Comparison of ENCODE assay signal across 8 mouse cellular contexts in the genomic region with DNA sequence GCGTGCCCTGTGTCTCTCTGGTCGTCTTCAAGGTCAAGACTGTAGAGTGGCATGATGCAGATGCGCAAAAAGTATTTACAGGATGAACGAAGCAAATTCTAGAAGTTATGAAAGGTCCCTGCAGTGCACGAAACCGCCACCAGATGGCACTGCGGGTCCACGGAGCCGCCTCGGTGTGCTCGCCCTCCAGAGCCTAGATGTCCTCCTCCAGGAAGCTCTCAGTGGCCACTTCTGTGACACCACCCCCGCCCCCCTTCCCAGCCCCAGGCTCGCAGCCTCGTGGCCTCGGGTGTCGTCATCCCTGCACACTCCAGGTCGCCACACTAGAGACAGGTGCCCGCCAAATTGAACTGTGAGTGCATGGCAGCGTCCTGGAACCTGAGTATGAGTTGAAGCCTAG. TPM values are rescaled to one million over a fixed set of nuclear protein-coding genes. Genes with fewer than 3 reads are reported as not detected.
A peak's percentile ranks its signal among the peaks of the same experiment; 100 is the strongest.
DNase-seq lines count a peak whose midpoint lies in the region; ATAC-seq and TF ChIP-seq lines count a peak whose summit lies in the region.

No protein-coding gene starts in this region.

- H3K4me1 ChIP-seq in heart, embryonic 13.5 days, result peaks cover 27% of the 10 kb centered on the region
- H3K4me1 ChIP-seq in kidney, embryonic 16.5 days (ENCODE audit: insufficient read depth, low read length), result peaks cover 9% of the 10 kb centered on the region
- H3K4me1 ChIP-seq in liver, embryonic 14.5 days (replicated peaks; ENCODE audit: control insufficient read depth in 2 of 2, insufficient read depth in 2 of 2, low read length in 1 of 2), result peaks cover 0 to 2% of the 10 kb centered on the region in 2 experiments; a peak in 1 of 4 replicates
- peaks cover 4% of the 10 kb centered on the region for H3K4me1 ChIP-seq in testis, adult 2 months (ENCODE audit: control insufficient read depth, insufficient read depth, low read length)

- no peak overlapping the region for H3K27ac ChIP-seq in heart, embryonic 13.5 days (replicated peaks)
- H3K27ac ChIP-seq in kidney, embryonic 16.5 days (ENCODE audit: low read length), result no peak overlapping the region
- H3K27ac ChIP-seq in liver, embryonic 14.5 days, result no peak overlapping the region
- no peak overlapping the region for H3K27ac ChIP-seq in testis, adult 2 months (ENCODE audit: control insufficient read depth, insufficient read depth, low read depth, low read length)

- no peak overlapping the region for H3K4me3 ChIP-seq in C2C12 (ENCODE audit: insufficient read depth, poor library complexity, severe bottlenecking)
- H3K4me3 ChIP-seq in heart, embryonic 13.5 days, result 0 out of 2 replicates have a peak overlapping the region, but pooled peaks have one; percentile 19
- H3K4me3 ChIP-seq in kidney, embryonic 16.5 days (ENCODE audit: low read length), result no peak overlapping the region
- no peak overlapping the region for H3K4me3 ChIP-seq in liver, embryonic 14.5 days (ENCODE audit: insufficient read depth in 1 of 2, low read depth in 2 of 2, low read length in 2 of 2)
- peak overlapping the region; percentile 4 for H3K4me3 ChIP-seq in testis, adult 2 months (ENCODE audit: control insufficient read depth, low read depth, low read length)

- peak overlapping the region; percentile 4 for H3ac ChIP-seq in C2C12 (ENCODE audit: control insufficient read depth, insufficient read length, low read depth)

- TF ChIP-seq EP300 in liver, embryonic 14.5 days (IDR thresholded peaks at IDR 0.05; ENCODE audit: low read depth), result no peak

- H3K9me3 ChIP-seq in heart, embryonic 13.5 days, result peaks cover 6% of the 10 kb centered on the region
- H3K9me3 ChIP-seq in kidney, embryonic 16.5 days (ENCODE audit: low read length), result peaks cover 7% of the 10 kb centered on the region
- peaks cover 2% of the 10 kb centered on the region for H3K9me3 ChIP-seq in liver, embryonic 14.5 days (ENCODE audit: control insufficient read depth, low read length)

- H3K36me3 ChIP-seq in C2C12 (ENCODE audit: control insufficient read depth, insufficient read depth), result no peaks in the 10 kb centered on the region
- H3K36me3 ChIP-seq in heart, embryonic 13.5 days, result no peaks in the 10 kb centered on the region
- no peaks in the 10 kb centered on the region for H3K36me3 ChIP-seq in kidney, embryonic 16.5 days (ENCODE audit: insufficient read depth, low read length)
- no peaks in the 10 kb centered on the region for H3K36me3 ChIP-seq in liver, embryonic 14.5 days (replicated peaks; ENCODE audit: control insufficient read depth, insufficient read depth, low read depth)
- H3K36me3 ChIP-seq in testis, adult 2 months (ENCODE audit: control insufficient read depth, insufficient read depth, low read length), result no peaks in the 10 kb centered on the region

- ATAC-seq in erythroblast, adult 5-6 weeks (replicated peaks; ENCODE audit: low FRiP score, poor library complexity, severe bottlenecking), result peak; percentile 78
- ATAC-seq in heart, embryonic 13.5 days (ENCODE audit: extremely low read depth, insufficient number of reproducible peaks, low FRiP score, low TSS enrichment), result no peak; the same call in 1 of the 2 replicates
- ATAC-seq in kidney, embryonic 16.5 days (ENCODE audit: low FRiP score, low TSS enrichment), result peak; percentile 46; the same call in 1 of the 2 replicates
- peak; percentile 42; the same call in 1 of the 2 replicates for ATAC-seq in liver, embryonic 14.5 days (ENCODE audit: insufficient read depth)

- 0 out of 2 replicates have a peak overlapping the region, but pooled peaks have one; percentile 61 for H3K9ac ChIP-seq in heart, embryonic 13.5 days
- 0 out of 2 replicates have a peak overlapping the region, but pooled peaks have one; percentile 42 for H3K9ac ChIP-seq in kidney, embryonic 16.5 days (replicated peaks; ENCODE audit: low read length)
- H3K9ac ChIP-seq in liver, embryonic 14.5 days (replicated peaks), result no peak overlapping the region

- TF ChIP-seq POLR2A in testis, adult 2 months (IDR thresholded peaks at IDR 0.05; ENCODE audit: control insufficient read depth, low read depth, low read length), result no peak

- H3K79me3 ChIP-seq in C2C12 (ENCODE audit: low read depth), result no peaks in the 10 kb centered on the region

- peak; percentile 72 for DNase-seq in brain, adult 2 months (ENCODE audit: low read depth, low spot score)
- DNase-seq in liver, embryonic 14.5 days (ENCODE audit: low read depth in 3 of 3, low spot score in 3 of 3), result peak; percentile 37 to 60 (median 42)
- peak; percentile 91 for DNase-seq in neural tube, embryonic 10.5 days (ENCODE audit: extremely low spot score, low spot score)

- H3K4me2 ChIP-seq in heart, embryonic 13.5 days, result peak overlapping the region; percentile 52
- H3K4me2 ChIP-seq in kidney, embryonic 16.5 days (replicated peaks; ENCODE audit: low read depth, low read length), result peak overlapping the region; percentile 47
- H3K4me2 ChIP-seq in liver, embryonic 14.5 days (ENCODE audit: low read depth), result peak overlapping the region; percentile 47

- H3K79me2 ChIP-seq in C2C12 (ENCODE audit: control insufficient read depth, insufficient read depth), result no peaks in the 10 kb centered on the region

- 2% methylated on average over 19 of the region's 19 CpGs for WGBS in heart, embryonic 13.5 days
- 2% methylated on average over 19 of the region's 19 CpGs for WGBS in kidney, embryonic 16.5 days
- WGBS in liver, embryonic 14.5 days (ENCODE audit: insufficient replicate concordance), result 2% methylated on average over 19 of the region's 19 CpGs

- peaks cover 8% of the 10 kb centered on the region for H3K27me3 ChIP-seq in C2C12 (ENCODE audit: control insufficient read depth, insufficient read depth, insufficient read length)
- H3K27me3 ChIP-seq in heart, embryonic 13.5 days (replicated peaks), result peaks cover 54% of the 10 kb centered on the region
- H3K27me3 ChIP-seq in kidney, embryonic 16.5 days (ENCODE audit: insufficient read depth, low read length), result peaks cover 30% of the 10 kb centered on the region
- H3K27me3 ChIP-seq in liver, embryonic 14.5 days (ENCODE audit: control insufficient read depth, insufficient read depth, low read length), result peaks cover 30% of the 10 kb centered on the region
- no peaks in the 10 kb centered on the region for H3K27me3 ChIP-seq in testis, adult 2 months (ENCODE audit: control insufficient read depth, insufficient read depth, low read length)

- TF ChIP-seq CTCF in C2C12 (IDR thresholded peaks at IDR 0.05; ENCODE audit: control insufficient read depth, insufficient read depth, insufficient read length), result peak; percentile 90
- peak; percentile 98 for TF ChIP-seq CTCF in liver, embryonic 14.5 days (IDR thresholded peaks at IDR 0.05; ENCODE audit: low read depth)
- peak; percentile 98 for TF ChIP-seq CTCF in testis, adult 2 months (IDR thresholded peaks at IDR 0.05; ENCODE audit: control insufficient read depth, insufficient read depth, insufficient replicate concordance, low read depth, low read length)

RNA-seq across cellular contexts. Expression of gene Ckm, which starts 0.8 kb away (rescaled TPM):
- 1.9 TPM for polyA plus RNA-seq in C2C12 (2012; fragmentation: generic; extraction: Trizol)
- not detected in 2 replicates for total RNA-seq in erythroblast, adult 5-6 weeks (2015; ENCODE audit: low replicate concordance)
- not detected in 2 replicates for total RNA-seq in erythroblast, adult 5-6 weeks (2017; ENCODE audit: low replicate concordance)
- polyA plus RNA-seq in heart, embryonic 13.5 days (2015; fragmentation: Nextera tagmentation; extraction: Ambion mirVana), result 284 and 345 TPM in 2 replicates
- 18.6 and 28.2 TPM in 2 replicates for polyA plus RNA-seq in kidney, embryonic 16.5 days (2015; fragmentation: Nextera tagmentation; extraction: Ambion mirVana)
- polyA plus RNA-seq in liver, embryonic 14.5 days (2012; rRNA removed), result 0.12 and 0.14 TPM in 2 replicates
- polyA plus RNA-seq in liver, embryonic 14.5 days (2014; fragmentation: Nextera tagmentation; extraction: Ambion mirVana), result 0.11 and 0.19 TPM in 2 replicates
- polyA plus RNA-seq in testis, adult 2 months (2012; rRNA removed), result 2.4 and 8.7 TPM in 2 replicates

RNA-seq across cellular contexts. Expression of gene Klc3, which starts 1.5 kb away (rescaled TPM):
- 4.3 TPM for polyA plus RNA-seq in C2C12 (2012; fragmentation: generic; extraction: Trizol)
- total RNA-seq in erythroblast, adult 5-6 weeks (2015; ENCODE audit: low replicate concordance), result not detected in 2 replicates
- total RNA-seq in erythroblast, adult 5-6 weeks (2017; ENCODE audit: low replicate concordance), result not detected in 2 replicates
- polyA plus RNA-seq in heart, embryonic 13.5 days (2015; fragmentation: Nextera tagmentation; extraction: Ambion mirVana), result 4.8 and 5.5 TPM in 2 replicates
- polyA plus RNA-seq in kidney, embryonic 16.5 days (2015; fragmentation: Nextera tagmentation; extraction: Ambion mirVana), result 7.0 and 8.5 TPM in 2 replicates
- 0.18 and 0.21 TPM in 2 replicates for polyA plus RNA-seq in liver, embryonic 14.5 days (2012; rRNA removed)
- polyA plus RNA-seq in liver, embryonic 14.5 days (2014; fragmentation: Nextera tagmentation; extraction: Ambion mirVana), result 0.13 and 0.58 TPM in 2 replicates
- polyA plus RNA-seq in testis, adult 2 months (2012; rRNA removed), result 33.3 and 39.9 TPM in 2 replicates

RNA-seq across cellular contexts. Expression of gene Ercc2, which starts 23.6 kb away (rescaled TPM):
- polyA plus RNA-seq in C2C12 (2012; fragmentation: generic; extraction: Trizol), result 9.7 TPM
- total RNA-seq in erythroblast, adult 5-6 weeks (2015; ENCODE audit: low replicate concordance), result 1.3 and 2.7 TPM in 2 replicates
- total RNA-seq in erythroblast, adult 5-6 weeks (2017; ENCODE audit: low replicate concordance), result 11.4 and 18.0 TPM in 2 replicates
- polyA plus RNA-seq in heart, embryonic 13.5 days (2015; fragmentation: Nextera tagmentation; extraction: Ambion mirVana), result 11.8 and 12.2 TPM in 2 replicates
- polyA plus RNA-seq in kidney, embryonic 16.5 days (2015; fragmentation: Nextera tagmentation; extraction: Ambion mirVana), result 16.7 and 19.0 TPM in 2 replicates
- 11.7 and 12.3 TPM in 2 replicates for polyA plus RNA-seq in liver, embryonic 14.5 days (2012; rRNA removed)
- 4.6 and 5.5 TPM in 2 replicates for polyA plus RNA-seq in liver, embryonic 14.5 days (2014; fragmentation: Nextera tagmentation; extraction: Ambion mirVana)
- 50.6 and 53.3 TPM in 2 replicates for polyA plus RNA-seq in testis, adult 2 months (2012; rRNA removed)

RNA-seq across cellular contexts. Expression of gene Ppp1r13l, which starts 45.9 kb away (rescaled TPM):
- polyA plus RNA-seq in C2C12 (2012; fragmentation: generic; extraction: Trizol), result 21.5 TPM
- total RNA-seq in erythroblast, adult 5-6 weeks (2015; ENCODE audit: low replicate concordance), result 0.19 and 3.3 TPM in 2 replicates
- total RNA-seq in erythroblast, adult 5-6 weeks (2017; ENCODE audit: low replicate concordance), result not detected in 2 replicates
- 12.8 and 13.0 TPM in 2 replicates for polyA plus RNA-seq in heart, embryonic 13.5 days (2015; fragmentation: Nextera tagmentation; extraction: Ambion mirVana)
- 3.3 and 4.0 TPM in 2 replicates for polyA plus RNA-seq in kidney, embryonic 16.5 days (2015; fragmentation: Nextera tagmentation; extraction: Ambion mirVana)
- polyA plus RNA-seq in liver, embryonic 14.5 days (2012; rRNA removed), result 2.3 TPM in 2 replicates
- polyA plus RNA-seq in liver, embryonic 14.5 days (2014; fragmentation: Nextera tagmentation; extraction: Ambion mirVana), result 0.65 and 1.0 TPM in 2 replicates
- 49.5 and 71.4 TPM in 2 replicates for polyA plus RNA-seq in testis, adult 2 months (2012; rRNA removed)

RNA-seq across cellular contexts. Expression of gene Cd3eap, which starts 46.1 kb away (rescaled TPM):
- polyA plus RNA-seq in C2C12 (2012; fragmentation: generic; extraction: Trizol), result 25.6 TPM
- total RNA-seq in erythroblast, adult 5-6 weeks (2015; ENCODE audit: low replicate concordance), result 1.2 and 1.9 TPM in 2 replicates
- total RNA-seq in erythroblast, adult 5-6 weeks (2017; ENCODE audit: low replicate concordance), result 2.6 and 5.7 TPM in 2 replicates
- polyA plus RNA-seq in heart, embryonic 13.5 days (2015; fragmentation: Nextera tagmentation; extraction: Ambion mirVana), result 17.4 and 19.8 TPM in 2 replicates
- polyA plus RNA-seq in kidney, embryonic 16.5 days (2015; fragmentation: Nextera tagmentation; extraction: Ambion mirVana), result 25.0 and 27.7 TPM in 2 replicates
- 4.5 and 6.7 TPM in 2 replicates for polyA plus RNA-seq in liver, embryonic 14.5 days (2012; rRNA removed)
- 7.2 and 7.8 TPM in 2 replicates for polyA plus RNA-seq in liver, embryonic 14.5 days (2014; fragmentation: Nextera tagmentation; extraction: Ambion mirVana)
- 2.8 and 3.2 TPM in 2 replicates for polyA plus RNA-seq in testis, adult 2 months (2012; rRNA removed)

Comparison
In these comparisons a context has a peak if more than half of its experiments do, and no peak if none do; other contexts are left out.
1. H3K4me3 ChIP-seq: peak in heart, embryonic 13.5 days (single experiment) and testis, adult 2 months (single experiment); none in C2C12 (single experiment), kidney, embryonic 16.5 days (single experiment) and liver, embryonic 14.5 days (0 of 2).
2. Peak in every context shown above with its lines, with median percentiles within 50 percentile points of each other: CTCF ChIP-seq, DNase-seq and H3K4me2 ChIP-seq.